Mouse (Mus musculus) layer of hippocampus, adult 9-10 months (tissue): Measurements from ENCODE around the gene Kctd7.

Source experiments
- DNase-seq: peaks from one replicate; pipeline ENCODE4 v3.0.0; 2022; ENCODE audit warnings: low spot score

Gene Kctd7

DNA sequence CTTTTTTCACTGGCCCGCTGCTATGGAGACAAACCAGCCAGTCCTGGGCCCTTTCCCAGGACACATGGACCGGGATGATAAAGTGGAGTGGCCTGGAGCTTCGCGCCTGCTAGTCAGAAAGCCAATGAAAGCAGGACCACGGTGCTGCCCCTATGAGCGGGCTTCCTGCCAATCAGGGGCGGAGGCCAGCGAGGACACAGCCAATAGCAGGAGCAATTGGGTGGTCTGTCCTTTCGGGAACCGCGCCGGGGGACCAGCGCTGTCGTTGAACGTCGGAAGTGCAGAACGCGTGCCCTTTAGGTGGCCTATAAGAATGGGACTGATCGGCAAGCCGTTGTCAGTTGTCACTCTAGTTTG lies 706 bp upstream of the Kctd7 start:
- no peak for DNase-seq

- DNase-seq, result no peak
Observed at GRCm38 (mm10) chr5:130145961-130146360, 1.3 kb downstream of the Kctd7 start.

DNA sequence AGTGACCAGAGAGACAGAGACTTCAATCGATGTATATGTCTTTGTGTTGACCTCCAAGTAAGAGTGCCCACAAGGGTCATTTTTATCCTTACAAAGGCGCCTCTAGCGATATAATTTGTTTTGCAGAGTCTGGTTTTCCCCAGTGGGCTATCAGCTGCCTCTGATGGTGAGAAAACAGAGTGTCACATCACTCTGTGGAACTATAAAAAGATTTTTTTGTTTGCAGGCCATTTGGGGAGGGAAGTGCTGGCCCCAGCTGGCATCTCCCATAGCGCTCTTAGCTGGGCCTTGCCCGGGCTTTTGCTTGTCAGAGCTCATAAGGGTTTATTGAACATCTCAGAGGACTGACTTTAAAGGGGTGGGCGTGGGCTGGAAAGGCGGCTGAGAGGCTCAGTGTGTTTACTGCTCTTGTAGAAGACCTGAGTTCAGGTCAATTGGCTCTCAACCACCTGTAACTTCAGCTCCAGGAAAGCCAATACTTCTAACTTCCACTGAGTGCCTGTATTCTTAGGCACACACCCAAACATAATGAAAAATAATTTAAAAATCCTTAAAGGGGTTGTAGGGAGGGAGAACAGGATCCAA lies 5.2 kb downstream of the Kctd7 start:
- no peak for DNase-seq

GRCm38 (mm10) chr5:130154286-130154685 lies 9.6 kb downstream of the Kctd7 start:
- no peak for DNase-seq

GRCm38 (mm10) chr5:130158545-130158944 lies 13.9 kb downstream of the Kctd7 start:
- no peak for DNase-seq

DNA sequence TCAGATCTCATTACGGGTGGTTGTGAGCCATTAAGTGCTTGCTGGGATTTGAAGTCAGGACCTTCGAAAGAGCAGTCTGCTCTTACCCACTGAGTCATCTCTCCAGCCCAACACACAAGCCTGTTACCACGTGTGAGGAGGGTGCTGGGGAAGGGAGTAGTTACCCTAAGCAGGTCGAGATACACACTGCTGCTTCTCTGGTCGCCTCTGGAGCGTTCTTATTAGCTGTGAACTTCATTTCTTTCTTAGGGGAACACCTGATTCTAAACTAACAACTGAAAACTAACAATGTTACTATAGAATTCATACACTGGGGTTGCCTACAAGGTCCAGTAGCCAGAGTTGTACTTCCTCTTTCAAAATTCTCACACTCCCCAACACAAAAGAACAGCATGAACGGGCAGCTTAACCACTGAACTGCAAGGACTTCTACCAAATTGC lies 15.1 kb downstream of the Kctd7 start:
- DNase-seq, result no peak

DNA sequence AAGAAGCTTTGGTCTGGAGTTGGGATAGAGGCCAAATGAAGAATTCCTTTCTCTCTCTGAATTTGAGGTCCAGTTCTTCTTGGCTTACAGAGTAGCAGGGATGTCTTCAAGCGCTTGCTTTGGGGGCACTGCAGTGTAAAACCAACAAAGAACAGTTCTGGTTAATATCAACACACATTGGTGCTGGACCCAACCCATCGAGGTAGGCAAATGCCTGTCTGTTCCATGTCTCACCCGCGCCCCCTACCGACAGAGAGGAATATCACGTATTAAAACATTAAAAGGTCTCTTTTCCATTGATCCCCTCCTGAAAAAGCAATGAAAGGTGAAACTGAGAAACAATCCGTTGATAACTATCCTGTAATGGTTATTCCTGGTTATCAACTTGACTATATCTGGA lies 19.0 kb downstream of the Kctd7 start:
- DNase-seq, result peak; percentile 56

DNA sequence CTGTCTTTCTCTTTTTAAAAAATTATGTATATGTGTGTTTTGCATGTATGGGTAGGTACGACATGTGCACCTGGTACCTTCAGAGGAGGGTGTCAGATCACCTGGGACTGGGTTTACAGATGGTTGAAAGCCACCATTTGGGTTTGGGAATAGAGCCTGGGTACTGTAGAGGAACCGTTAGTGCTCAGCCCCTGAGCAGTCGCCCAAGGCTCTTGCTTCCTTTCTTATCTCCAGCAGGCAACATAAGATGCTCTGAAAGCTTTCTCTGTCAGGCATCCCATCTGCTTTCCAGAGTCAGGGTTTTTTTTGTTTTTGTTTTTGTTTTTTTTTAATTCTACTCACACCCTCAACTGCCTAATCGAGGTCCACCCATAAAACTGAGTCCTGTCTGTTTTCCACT lies 20.6 kb downstream of the Kctd7 start:
- no peak for DNase-seq

DNA sequence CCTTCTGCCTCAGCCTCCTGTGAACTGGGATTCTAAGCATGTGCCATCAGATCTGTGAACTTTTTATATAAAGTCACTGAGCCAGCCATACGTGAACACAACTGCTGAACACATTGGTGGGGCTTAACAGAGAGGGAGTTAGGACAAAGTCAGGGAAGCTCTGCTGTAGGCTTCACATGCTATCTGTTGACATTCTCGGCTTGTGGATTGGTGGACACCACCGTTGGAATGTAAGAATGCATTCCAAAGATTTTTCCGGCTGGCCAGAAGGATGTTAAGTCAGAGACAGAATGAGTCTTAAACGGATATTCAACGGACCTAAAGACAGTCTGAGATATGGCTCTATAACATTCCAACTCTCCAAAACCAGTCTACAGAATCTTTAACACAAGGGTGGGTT lies 24.4 kb downstream of the Kctd7 start:
- DNase-seq, result no peak

GRCm38 (mm10) chr5:130170666-130171422 lies 26.2 kb downstream of the Kctd7 start:
- no peak for DNase-seq

- DNase-seq, result peak; percentile 79
Observed at GRCm38 (mm10) chr5:130171423-130171954, 26.8 kb downstream of the Kctd7 start, which contains the start of gene Rabgef1. TSS of gene Rabgef1 (plus strand) at chr5:130171798.

DNA sequence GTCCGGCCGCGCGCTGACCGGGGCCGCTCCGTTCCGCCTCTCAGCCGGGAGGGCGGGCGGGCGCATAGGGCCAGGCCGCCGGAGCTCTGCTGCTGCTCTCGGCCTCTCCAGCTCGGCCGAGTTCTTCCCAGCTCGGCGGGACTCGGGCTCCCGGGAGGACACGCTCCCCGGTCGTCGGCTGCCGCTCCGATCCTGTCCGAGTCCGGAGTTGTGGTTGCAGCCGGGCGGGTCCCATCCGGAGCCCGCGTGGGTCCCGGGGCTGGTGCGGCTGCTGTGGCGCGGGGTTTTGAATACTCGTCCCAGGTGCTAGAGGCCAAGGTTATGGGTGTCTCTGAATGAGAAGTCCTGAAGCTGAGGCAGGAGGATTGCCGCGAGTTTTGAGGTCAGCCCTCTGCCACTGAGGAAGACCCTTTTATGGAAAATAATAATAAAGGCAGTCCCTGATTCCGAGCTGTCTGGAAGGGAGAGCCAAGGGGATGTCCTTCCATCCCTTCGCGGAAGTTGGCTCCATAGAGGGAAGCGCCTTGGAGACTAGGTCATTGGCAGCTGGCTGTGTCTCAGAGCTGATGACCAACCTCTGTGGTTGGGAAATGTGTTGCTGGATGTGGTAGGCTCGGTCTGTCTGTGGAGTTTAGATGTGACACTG lies 27.4 kb downstream of the Kctd7 start:
- no peak for DNase-seq

GRCm38 (mm10) chr5:130173012-130173411 lies 28.4 kb downstream of the Kctd7 start:
- DNase-seq, result no peak

DNA sequence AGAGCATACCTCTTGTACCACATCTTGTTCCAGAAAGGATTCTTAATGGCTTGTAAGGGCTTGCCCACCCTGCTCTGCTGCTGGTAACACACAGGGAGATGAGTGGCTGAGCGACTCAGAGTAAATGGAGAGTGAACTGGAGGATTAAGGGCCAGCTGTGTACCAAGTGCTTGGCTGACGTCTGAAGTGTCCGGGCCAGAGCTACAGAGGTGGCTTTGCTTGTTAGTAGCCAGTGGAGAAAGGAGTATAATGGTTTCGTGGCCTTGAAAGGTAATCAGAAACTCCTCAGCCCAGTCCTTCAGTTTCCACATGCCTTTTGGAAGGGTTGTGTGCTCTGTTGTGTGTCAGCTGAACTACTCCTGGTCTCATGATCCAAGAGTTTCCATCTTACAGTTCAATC lies 33.2 kb downstream of the Kctd7 start:
- no peak for DNase-seq

- no peak for DNase-seq
Observed at GRCm38 (mm10) chr5:130180362-130180761, 35.7 kb downstream of the Kctd7 start.

DNA sequence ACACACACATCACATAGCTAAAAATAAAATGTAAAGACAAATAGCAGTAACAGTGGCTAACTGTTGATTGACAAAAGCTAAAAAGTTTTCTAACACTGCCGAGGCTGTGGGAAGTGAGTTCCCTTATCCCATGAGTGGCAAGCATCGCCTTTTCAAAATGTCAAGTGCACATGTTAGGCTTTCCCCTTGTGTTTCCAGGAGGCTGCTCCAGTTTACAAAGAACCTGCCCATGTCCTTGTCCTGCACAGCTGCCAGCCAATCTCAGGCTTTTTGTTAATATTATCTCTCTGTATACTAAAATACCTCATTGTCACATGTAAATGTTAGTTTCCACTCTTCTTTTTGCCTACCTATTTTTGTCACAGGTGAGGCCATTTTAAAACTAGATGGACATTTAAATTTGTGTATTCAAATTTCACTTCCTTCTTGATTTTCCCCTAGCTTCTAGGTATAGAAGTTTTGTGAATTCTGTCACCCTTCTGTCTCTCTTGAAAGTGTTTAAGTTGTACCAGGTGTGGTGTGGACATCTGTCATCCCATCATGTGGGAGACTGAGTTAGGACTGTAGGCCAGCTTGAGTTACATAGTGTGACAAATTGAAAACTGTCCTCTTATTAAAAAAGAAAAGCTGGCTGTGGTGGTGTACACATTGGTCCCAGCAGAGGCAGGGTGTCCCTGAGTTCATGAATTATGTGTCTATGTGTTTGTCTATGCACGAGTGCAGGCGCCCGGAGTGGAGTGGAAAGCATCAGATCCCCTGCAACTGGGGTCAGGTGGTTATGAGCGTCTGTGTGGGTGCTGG lies 37.3 kb downstream of the Kctd7 start:
- no peak for DNase-seq

DNA sequence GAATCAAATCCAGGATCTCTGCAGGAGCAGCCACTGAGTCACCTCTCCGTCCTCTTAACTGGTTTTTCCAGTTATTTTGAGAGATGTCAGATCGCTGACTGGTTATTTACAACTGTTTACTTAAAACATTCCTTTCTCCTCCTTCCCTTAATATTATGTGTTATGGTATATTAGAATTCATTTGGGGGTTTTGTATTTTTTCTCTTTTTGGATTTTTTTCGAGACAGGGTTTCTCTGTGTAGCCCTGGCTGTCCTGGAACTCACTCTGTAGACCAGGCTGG lies 37.8 kb downstream of the Kctd7 start:
- no peak for DNase-seq

- DNase-seq, result no peak
Observed at GRCm38 (mm10) chr5:130184193-130184856, 39.7 kb downstream of the Kctd7 start.

- no peak for DNase-seq
Observed at GRCm38 (mm10) chr5:130185312-130185711, 40.7 kb downstream of the Kctd7 start.

GRCm38 (mm10) chr5:130187383-130187782 lies 42.7 kb downstream of the Kctd7 start:
- DNase-seq, result no peak

- DNase-seq, result no peak
Observed at GRCm38 (mm10) chr5:130190909-130191308, 46.2 kb downstream of the Kctd7 start.

DNA sequence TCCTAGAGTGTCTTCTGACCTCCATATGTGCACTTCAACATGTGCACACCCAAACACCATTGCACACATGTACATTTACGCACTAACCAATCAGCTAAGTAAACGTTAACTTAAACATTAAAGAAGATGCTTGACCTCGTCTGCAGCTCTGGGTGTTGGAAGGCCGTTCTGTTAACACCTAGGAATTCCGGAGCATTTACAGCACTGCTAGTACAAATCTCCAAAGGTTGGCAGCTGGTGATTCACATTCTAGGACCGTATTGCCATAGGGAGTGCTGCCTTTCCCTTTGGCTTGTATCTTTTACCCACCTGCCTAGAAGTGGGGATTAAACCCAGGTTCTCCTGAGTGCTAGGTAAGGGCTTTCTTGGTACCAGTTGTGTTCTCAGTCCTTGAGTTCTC lies 47.2 kb downstream of the Kctd7 start:
- DNase-seq, result no peak
